Mouse (Mus musculus) 416B (cell line): ENCODE measurements around the gene Bysl.
"Not testable (repeated sequence)": the region's sequence is repeated elsewhere in the genome, so short reads cannot be mapped to it uniquely, and the experiment has no call there.

ENCODE experiments used
- DNase-seq: peaks from one replicate; pipeline ENCODE4 v3.0.0; 2011; ENCODE audit warnings: low read depth

Gene Bysl

DNA sequence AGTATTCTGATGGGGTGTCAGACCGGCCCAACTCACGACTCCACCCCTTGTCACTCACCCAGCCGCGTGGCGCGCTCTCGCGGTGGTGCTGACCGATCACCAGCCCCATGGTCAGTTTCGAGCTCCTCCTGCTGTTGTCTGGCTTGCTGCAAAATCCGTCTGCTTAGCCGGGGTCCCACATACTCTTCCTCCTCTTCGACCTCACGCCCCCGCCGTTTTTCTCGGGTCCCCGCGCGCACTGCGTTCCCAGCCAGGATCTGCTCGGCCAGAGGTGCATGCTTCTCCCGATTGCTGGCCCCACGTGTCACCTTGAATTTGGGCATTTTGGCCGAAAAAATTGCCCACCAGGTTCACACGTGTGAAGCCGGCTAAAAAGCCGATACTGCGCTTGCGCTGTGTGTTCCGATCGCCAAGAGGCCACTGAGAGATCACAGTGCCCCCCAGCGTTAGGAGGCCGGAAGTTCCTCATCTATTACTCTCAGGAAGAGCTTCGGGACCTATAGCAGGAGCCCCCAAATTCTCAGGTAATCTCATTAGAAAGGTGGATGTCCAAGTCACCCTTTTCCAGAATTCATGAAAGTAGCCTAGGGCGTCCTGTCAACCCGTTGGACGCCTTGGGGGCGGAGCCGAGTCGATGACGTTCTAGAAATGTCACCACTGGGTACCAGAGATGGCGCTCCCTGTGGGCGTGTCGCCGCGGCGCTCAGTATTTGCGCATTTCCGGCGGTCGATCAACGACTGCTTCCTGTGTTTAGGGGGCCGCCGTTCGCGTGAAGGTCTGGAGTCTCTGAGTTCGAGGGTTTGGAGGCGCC is at the start of gene Bysl, which contains the start of the genes Med20 and Gm20517:
TSS of gene Bysl (minus strand) at position 644 of the 812 bp plus-strand sequence.
TSS of gene Med20 (plus strand) at position 734 of the 812 bp plus-strand sequence.
TSS of gene Gm20517 (plus strand) at position 741 of the 812 bp plus-strand sequence.
- DNase-seq: peak; percentile 98

DNA sequence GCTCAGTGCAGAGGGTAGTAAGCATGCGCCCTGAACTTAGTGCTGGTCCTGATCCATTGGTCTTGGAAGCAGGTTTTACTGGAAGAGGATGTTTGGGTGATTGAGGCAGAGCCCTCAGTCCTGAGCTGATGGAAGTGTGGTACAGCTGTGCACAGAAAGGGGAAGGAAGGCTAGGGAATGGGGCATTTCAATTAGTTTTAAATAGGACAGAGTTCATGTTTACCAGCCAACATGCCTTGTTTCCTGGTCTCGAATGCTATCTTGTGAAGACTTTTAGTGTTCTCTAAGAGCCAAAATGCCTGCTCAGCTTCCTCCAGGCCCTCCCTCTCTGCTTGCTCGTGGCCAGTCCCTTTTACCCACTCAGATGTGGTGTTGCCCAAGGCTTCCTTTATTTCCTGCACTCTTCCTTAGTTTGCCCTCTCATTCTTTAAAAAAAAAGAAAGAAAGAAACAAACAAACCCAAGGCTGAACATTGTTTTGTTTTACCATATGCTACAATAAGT is 47.5 kb upstream of the Bysl start:
- peak; percentile 28 for DNase-seq

DNA sequence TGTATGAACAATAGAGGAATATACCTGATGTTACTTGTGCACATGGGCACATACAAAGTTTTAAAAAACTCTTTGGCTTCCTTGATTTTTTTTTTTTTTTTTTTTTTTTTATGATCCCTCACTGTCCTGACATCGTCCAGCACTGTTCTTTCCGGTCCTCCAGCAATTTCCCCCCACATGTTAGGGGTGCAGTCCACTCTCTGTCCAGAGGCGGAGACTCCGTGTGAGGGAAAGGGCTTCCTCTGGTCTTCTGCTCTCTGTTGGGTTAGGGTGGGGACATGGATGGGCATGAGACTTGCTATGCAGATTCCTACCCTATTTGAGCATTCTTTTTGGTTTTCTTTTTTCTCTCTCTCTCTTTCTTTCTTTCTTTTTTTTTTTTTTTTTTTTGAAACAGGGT is 46.6 kb upstream of the Bysl start:
- no peak for DNase-seq

GRCm38 (mm10) chr17:47655697-47656096 is 44.4 kb upstream of the Bysl start:
- no peak for DNase-seq

DNA sequence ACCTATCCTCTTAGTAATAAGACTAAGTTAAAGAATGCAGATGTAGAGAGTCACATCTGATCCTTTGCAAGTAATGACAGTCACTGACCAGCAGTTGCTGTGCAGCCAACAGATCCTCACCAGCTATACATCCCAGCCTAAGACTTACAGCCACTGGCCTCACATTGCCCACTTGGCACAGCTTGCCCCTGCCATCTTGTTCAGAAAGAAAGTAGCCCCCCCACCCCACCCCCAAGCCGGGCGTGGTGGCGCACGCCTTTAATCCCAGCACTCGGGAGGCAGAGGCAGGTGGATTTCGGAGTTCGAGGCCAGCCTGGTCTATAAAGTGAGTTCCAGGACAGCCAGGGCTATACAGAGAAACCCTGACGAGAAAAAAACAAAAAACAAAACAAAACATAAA is 43.1 kb upstream of the Bysl start:
- not testable (repeated sequence) for DNase-seq

- DNase-seq: no peak
Measured at GRCm38 (mm10) chr17:47651953-47652352, 40.7 kb upstream of the Bysl start.

DNA sequence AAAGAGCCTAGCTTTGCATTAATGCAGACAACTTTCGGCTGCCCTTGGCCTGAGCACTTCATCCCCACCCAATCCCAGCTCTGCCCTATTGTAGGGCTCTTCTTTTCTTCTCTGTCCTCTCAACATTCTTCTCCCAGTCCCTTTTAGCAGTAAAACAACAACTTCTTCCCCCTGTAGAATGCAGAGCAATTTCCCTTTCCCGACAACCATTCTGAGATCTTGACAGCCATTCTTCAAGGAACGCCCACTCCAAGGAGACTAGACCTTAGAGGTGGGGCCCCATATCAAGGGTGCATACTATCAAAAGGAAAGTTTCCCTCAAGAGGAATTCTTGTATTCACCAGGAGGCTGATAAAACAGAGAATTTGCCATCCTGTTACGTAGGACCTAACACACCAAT is 37.7 kb upstream of the Bysl start:
- DNase-seq: no peak

GRCm38 (mm10) chr17:47646683-47647082 is 35.4 kb upstream of the Bysl start:
- peak; percentile 93 for DNase-seq

GRCm38 (mm10) chr17:47642992-47643391 is 31.7 kb upstream of the Bysl start:
- peak; percentile 49 for DNase-seq

GRCm38 (mm10) chr17:47633999-47634770 is 22.9 kb upstream of the Bysl start:
- DNase-seq: no peak

GRCm38 (mm10) chr17:47632181-47632840 is 21.0 kb upstream of the Bysl start:
- no peak for DNase-seq

GRCm38 (mm10) chr17:47630678-47631065 is 19.4 kb upstream of the Bysl start, which contains the start of gene Usp49:
Usp49 (plus strand) TSS chr17:47630690.
- DNase-seq: no peak

DNA sequence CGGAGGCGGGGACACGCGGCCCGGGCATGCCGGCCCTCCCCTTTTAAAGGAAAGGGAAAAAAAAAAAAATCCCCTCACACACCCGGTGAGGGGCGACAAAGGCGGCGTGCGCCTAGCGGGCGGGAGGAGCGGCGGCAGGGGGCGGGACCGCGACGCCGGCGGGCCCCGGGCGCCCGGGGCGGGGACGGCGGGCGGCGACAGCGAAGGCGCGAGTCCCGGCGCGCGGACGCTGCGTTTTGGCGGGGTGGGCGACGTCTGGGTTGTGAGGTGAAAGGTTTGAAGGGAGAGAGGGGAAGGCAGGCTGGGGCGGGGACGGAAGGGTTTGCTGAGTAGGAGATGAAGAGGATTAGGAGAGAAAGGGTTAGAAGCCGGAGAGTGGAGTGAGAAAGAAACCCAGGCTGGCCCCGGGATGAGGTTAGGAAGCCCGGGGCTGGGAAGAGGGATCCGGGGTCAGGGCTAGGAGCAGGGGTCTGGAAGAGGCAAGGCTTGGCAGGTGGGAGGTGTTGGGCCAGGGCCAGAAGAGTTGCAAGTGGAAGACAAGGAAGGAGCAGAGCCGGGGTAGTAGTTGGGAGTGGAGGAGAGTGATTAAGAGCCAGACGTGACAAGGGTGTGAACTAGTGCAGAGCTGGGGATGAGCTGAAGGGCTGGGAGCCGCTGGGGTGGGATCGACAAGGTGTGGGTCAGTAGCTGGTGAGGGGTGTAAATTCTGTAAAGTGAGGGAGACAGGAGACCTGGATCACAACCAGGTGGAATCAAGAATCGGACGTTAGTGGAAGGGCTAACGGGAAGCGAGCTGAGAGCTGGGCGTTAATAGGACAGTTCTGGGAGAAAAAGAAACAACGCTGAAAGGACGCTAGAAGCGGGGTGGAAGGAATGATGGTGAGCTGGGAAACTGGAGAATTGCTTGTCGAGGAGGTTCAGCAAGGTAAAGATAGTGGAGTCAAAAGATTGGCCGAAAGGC is 18.7 kb upstream of the Bysl start:
- no peak for DNase-seq

- peak; percentile 97 for DNase-seq
Measured at GRCm38 (mm10) chr17:47628851-47629676, 17.8 kb upstream of the Bysl start.

- no peak for DNase-seq
Measured at GRCm38 (mm10) chr17:47627791-47628190, 16.5 kb upstream of the Bysl start.

GRCm38 (mm10) chr17:47626031-47626430 is 14.7 kb upstream of the Bysl start:
- DNase-seq: no peak

DNA sequence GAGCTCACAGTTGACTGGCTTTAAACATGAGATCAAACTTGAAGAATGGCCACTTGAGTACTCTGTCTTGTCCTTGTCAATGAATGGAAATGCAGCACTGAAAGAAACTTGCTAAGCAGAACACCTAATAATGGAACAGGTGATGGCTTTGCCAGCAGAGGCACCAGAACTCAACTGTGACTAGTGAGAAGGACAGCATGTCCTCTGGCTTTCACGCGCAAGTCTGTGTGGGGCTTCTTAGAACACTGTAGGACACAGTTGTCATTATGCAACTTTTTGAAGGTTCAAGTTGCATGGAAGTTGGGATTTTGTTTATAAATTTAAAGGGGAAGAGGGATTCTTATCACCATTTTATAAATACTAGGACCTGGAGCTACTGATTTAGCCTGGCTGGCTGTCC is 13.8 kb upstream of the Bysl start:
- no peak for DNase-seq

GRCm38 (mm10) chr17:47624572-47624971 is 13.3 kb upstream of the Bysl start:
- not testable (repeated sequence) for DNase-seq

GRCm38 (mm10) chr17:47622912-47623554 is 11.7 kb upstream of the Bysl start:
- DNase-seq: no peak
